Mouse (Mus musculus) CH12.LX (cell line): Measurements from ENCODE around the gene Lgals4. TPM values are rescaled to one million over a fixed set of nuclear protein-coding genes. Genes with fewer than 3 reads are reported as not detected.

Source experiments
- DNase-seq: peaks from one replicate; pipeline ENCODE4 v3.0.0-alpha.2; 2013; ENCODE audit errors: extremely low read depth
- H3K27ac ChIP-seq: 2 replicates; pipeline ENCODE4 v1.5.1; 2012; ENCODE audit warnings: low read depth, mild to moderate bottlenecking, control low read depth, moderate library complexity; ENCODE audit not compliant: insufficient read depth
- H3K27me3 ChIP-seq: replicated peaks from 2 replicates; pipeline ENCODE3; 2012; ENCODE audit warnings: inconsistent platforms
- H3K36me3 ChIP-seq, 2 experiments: replicated peaks in 1 of 2; 2 replicates each; pipeline versions ENCODE3 to v1.6.1; 2012; ENCODE audit warnings: inconsistent platforms in 1 of 2, low read length in 1 of 2, mild to moderate bottlenecking in 1 of 2, mixed read lengths in 1 of 2, moderate library complexity in 1 of 2; ENCODE audit not compliant: control insufficient read depth in 1 of 2, insufficient read depth in 1 of 2
- H3K4me1 ChIP-seq, 2 experiments: 2 replicates each; pipeline ENCODE4 v1.6.1; 2012; ENCODE audit warnings: inconsistent platforms in 1 of 2, moderate library complexity in 1 of 2; ENCODE audit not compliant: insufficient read depth in 2 of 2, control insufficient read depth in 1 of 2
- H3K4me2 ChIP-seq: 2 replicates; pipeline ENCODE4 v1.6.1; 2012; ENCODE audit warnings: low read depth, mild to moderate bottlenecking, control low read depth; ENCODE audit not compliant: poor library complexity, insufficient read depth, severe bottlenecking
- H3K4me3 ChIP-seq, 3 experiments: fragments of 150-350 bp in 1 of 3; sonication (generic) in 1 of 3; replicated peaks in 1 of 3; 2 replicates each; pipeline versions ENCODE3 to v1.5.1; 2011 to 2012; ENCODE audit warnings: low read depth in 2 of 3, low read length in 2 of 3, mild to moderate bottlenecking in 2 of 3, moderate library complexity in 2 of 3, control low read depth in 1 of 3, improper control_type of control experiment in 1 of 3, inconsistent platforms in 1 of 3, mixed read lengths in 1 of 3; ENCODE audit not compliant: poor library complexity in 1 of 3
- H3K79me2 ChIP-seq: replicated peaks from 2 replicates; pipeline ENCODE4 v1.6.1; 2012; ENCODE audit warnings: mild to moderate bottlenecking, moderate library complexity; ENCODE audit not compliant: control insufficient read depth, poor library complexity, insufficient read depth, severe bottlenecking; ENCODE audit errors: extremely low read depth
- H3K9ac ChIP-seq: 2 replicates; pipeline ENCODE4 v1.6.1; 2012; ENCODE audit warnings: low read depth, mild to moderate bottlenecking, control low read depth, moderate library complexity; ENCODE audit not compliant: insufficient read depth
- H3K9me3 ChIP-seq: replicated peaks from 2 replicates; pipeline ENCODE3; 2012; ENCODE audit warnings: low read length, inconsistent platforms, mixed read lengths
- BHLHE40 ChIP-seq: IDR thresholded peaks from 2 replicates; pipeline ENCODE4 v1.6.1; 2011; ENCODE audit warnings: mild to moderate bottlenecking, low read depth, low read length, improper control_type of control experiment
- E2F4 ChIP-seq: IDR thresholded peaks from 2 replicates; pipeline ENCODE4 v1.6.1; 2011; ENCODE audit warnings: low read depth, low read length, improper control_type of control experiment; ENCODE audit not compliant: insufficient replicate concordance
- EP300 ChIP-seq: IDR thresholded peaks from 2 replicates; pipeline ENCODE4 v1.6.1; 2011; ENCODE audit warnings: low read length, improper control_type of control experiment
- ETS1 ChIP-seq: conservative IDR thresholded peaks from 2 replicates; pipeline ENCODE4 v1.6.1; 2012; ENCODE audit warnings: low read depth, mild to moderate bottlenecking, inconsistent platforms, low read length, improper control_type of control experiment, moderate library complexity
- HCFC1 ChIP-seq: IDR thresholded peaks from 2 replicates; pipeline ENCODE4 v1.6.1; 2012; ENCODE audit warnings: low read depth, mild to moderate bottlenecking, inconsistent platforms, low read length, improper control_type of control experiment
- IRF4 ChIP-seq: IDR thresholded peaks from 2 replicates; pipeline ENCODE4 v1.6.1; 2014; ENCODE audit warnings: low read depth, mild to moderate bottlenecking, inconsistent platforms, low read length, improper control_type of control experiment
- KAT2A ChIP-seq: IDR thresholded peaks from 2 replicates; pipeline ENCODE4 v1.6.1; 2012; ENCODE audit warnings: low read length, improper control_type of control experiment, inconsistent platforms; ENCODE audit not compliant: insufficient replicate concordance
- MAFK ChIP-seq: IDR thresholded peaks from 2 replicates; pipeline ENCODE4 v1.6.1; 2011; ENCODE audit warnings: low read length, improper control_type of control experiment; ENCODE audit not compliant: insufficient replicate concordance
- MAX ChIP-seq: IDR thresholded peaks from 2 replicates; pipeline ENCODE4 v1.6.1; 2011; ENCODE audit warnings: low read length, improper control_type of control experiment
- MAZ ChIP-seq: IDR thresholded peaks from 2 replicates; pipeline ENCODE4 v1.6.1; 2012; ENCODE audit warnings: low read depth, mild to moderate bottlenecking, inconsistent platforms, low read length, improper control_type of control experiment, moderate library complexity
- MXI1 ChIP-seq: IDR thresholded peaks from 2 replicates; pipeline ENCODE4 v1.6.1; 2011; ENCODE audit warnings: mild to moderate bottlenecking, low read depth, low read length, improper control_type of control experiment
- MYC ChIP-seq: IDR thresholded peaks from 2 replicates; pipeline ENCODE4 v1.6.1; 2011; ENCODE audit warnings: low read depth, mild to moderate bottlenecking, improper control_type of control experiment, low read length
- NELFE ChIP-seq: IDR thresholded peaks from 2 replicates; pipeline ENCODE4 v1.6.1; 2011; ENCODE audit warnings: low read depth, low read length, improper control_type of control experiment
- NRF1 ChIP-seq: IDR thresholded peaks from 2 replicates; pipeline ENCODE4 v1.6.1; 2014; ENCODE audit warnings: low read depth, mild to moderate bottlenecking, inconsistent platforms, low read length, improper control_type of control experiment, moderate library complexity
- PAX5 ChIP-seq: IDR thresholded peaks from 2 replicates; pipeline ENCODE4 v1.6.1; 2012; ENCODE audit warnings: low read length, inconsistent platforms, mixed read lengths
- POLR2A ChIP-seq: IDR thresholded peaks from 2 replicates; pipeline ENCODE4 v1.6.1; 2011; ENCODE audit warnings: low read depth, mild to moderate bottlenecking, improper control_type of control experiment, low read length
- POLR2AphosphoS2 ChIP-seq: IDR thresholded peaks from 2 replicates; pipeline ENCODE4 v1.6.1; 2011; ENCODE audit warnings: low read depth, low read length, improper control_type of control experiment
- SIN3A ChIP-seq: IDR thresholded peaks from 2 replicates; pipeline ENCODE4 v1.6.1; 2012; ENCODE audit warnings: low read length, improper control_type of control experiment, inconsistent platforms
- SMC3 ChIP-seq: IDR thresholded peaks from 2 replicates; pipeline ENCODE4 v1.6.1; 2011; ENCODE audit warnings: low read depth, low read length, improper control_type of control experiment
- TCF12 ChIP-seq: IDR thresholded peaks from 2 replicates; pipeline ENCODE4 v1.6.1; 2014; ENCODE audit warnings: low read depth, mild to moderate bottlenecking, inconsistent platforms, low read length, improper control_type of control experiment
- UBTF ChIP-seq: IDR thresholded peaks from 2 replicates; pipeline ENCODE4 v1.6.1; 2012; ENCODE audit warnings: low read depth, mild to moderate bottlenecking, inconsistent platforms, low read length, improper control_type of control experiment, moderate library complexity
- ZC3H11A ChIP-seq: IDR thresholded peaks from 2 replicates; pipeline ENCODE4 v1.6.1; 2012; ENCODE audit warnings: low read depth, mild to moderate bottlenecking, inconsistent platforms, low read length, improper control_type of control experiment
- ZKSCAN1 ChIP-seq: IDR thresholded peaks from 2 replicates; pipeline ENCODE4 v1.6.1; 2012; ENCODE audit warnings: low read depth, inconsistent platforms, low read length, improper control_type of control experiment, borderline replicate concordance
- ZMIZ1 ChIP-seq: IDR thresholded peaks from 2 replicates; pipeline ENCODE4 v1.6.1; 2012; ENCODE audit warnings: low read depth, mild to moderate bottlenecking, inconsistent platforms, low read length, improper control_type of control experiment
- dilution Hi-C: fragments of 300-500 bp; cut with MboI; formaldehyde crosslinking; loops from 2 replicates; pipeline ENCODE4 v1.14.3; 2020; ENCODE audit warnings: low sequenced_read_pairs; ENCODE audit not compliant: extremely low pct_unique_long_range_greater_than_20kb, extremely low pct_ligation_motif_present
- in situ Hi-C: fragments of 300-500 bp; cut with MboI; formaldehyde crosslinking; loops from 3 replicates; pipeline ENCODE4 v1.14.3; 2019; ENCODE audit warnings: low sequenced_read_pairs, low pct_ligation_motif_present, low pct_unique_long_range_greater_than_20kb, mixed read lengths
- polyA plus RNA-seq: library from polyadenylated mRNA; unstranded; fragments of >175 nt; gene quantifications from 2 replicates; pipeline ENCODE4 v1.2.1, GENCODE M21; 2012; ENCODE audit warnings: low read depth; ENCODE audit not compliant: insufficient read length
- total RNA-seq, 2 experiments: library from RNA; depleted of rRNA; stranded (reverse); fragments of 300-350 nt in 1 of 2; fragments of >200 nt in 1 of 2; gene quantifications; 2 replicates each; pipeline ENCODE4 v1.2.3; 2012 to 2014

The Lgals4 gene
- total and polyA plus RNA-seq, 3 experiments = 2.6 to 7.0 (median 6.5) TPM

DNA sequence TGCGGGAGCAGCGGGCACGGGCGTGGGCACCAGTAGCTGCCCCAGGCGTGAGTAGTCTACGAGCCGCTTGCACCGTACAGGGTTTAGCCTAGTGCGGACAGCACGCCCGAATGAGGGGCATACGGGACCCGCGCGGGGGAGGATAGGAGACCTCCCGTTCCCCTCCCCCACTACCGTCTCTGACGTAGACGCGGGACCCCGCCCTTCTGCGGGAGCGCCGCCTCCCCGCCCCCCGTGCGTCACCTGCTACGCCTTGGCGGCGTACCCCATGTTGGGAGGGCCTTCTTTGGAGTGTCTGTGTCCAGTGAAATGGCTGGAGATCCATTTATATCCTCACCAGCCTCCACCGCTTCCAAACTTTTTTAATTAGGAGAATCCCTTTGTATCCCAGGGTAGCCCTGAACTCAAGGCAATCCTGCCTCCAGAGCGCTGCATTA, 24.7 kb upstream of the Lgals4 start (continued):
- TF ChIP-seq E2F4 = 0 out of 2 replicates have a peak, but pooled peaks have one; percentile 55
- no peak for TF ChIP-seq MAFK
- peak; percentile 86 for TF ChIP-seq NELFE
- TF ChIP-seq PAX5 = no peak
- TF ChIP-seq MYC = no peak; the same call in 1 of the 2 replicates

DNA sequence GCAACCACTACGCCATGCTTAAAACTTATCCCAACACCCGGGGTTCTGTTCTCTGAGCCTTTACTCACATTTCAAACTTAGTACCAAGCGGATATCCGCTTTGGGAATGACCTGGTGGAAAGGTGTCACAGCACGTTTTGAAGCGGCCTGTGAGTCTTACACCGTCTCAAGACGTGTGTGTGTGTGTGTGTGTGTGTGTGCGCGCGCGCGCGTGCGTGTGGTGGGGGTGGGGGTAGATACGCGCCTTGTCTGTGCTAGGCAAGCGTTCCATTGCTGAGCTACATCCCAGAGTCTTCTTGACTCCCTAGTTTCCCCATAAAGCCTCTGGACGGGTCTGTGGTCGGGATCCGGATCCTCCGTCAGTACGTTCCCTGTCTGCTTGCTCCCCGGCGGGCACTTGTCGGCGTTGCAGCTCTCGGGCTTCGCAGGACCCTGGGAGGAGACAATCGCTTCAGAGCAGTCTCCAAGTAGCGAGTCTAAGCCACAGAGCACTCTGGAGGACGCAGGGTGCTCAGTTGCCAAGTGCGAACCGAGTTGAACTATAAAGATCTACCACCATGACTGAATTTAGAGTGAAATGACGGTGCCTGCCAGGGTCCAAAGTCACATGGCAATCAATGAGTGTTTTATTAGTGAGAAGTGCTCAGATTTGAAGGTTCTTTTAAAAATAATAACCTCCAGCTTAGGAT, 24.1 kb upstream of the Lgals4 start:
- no peaks in the 10 kb centered on the region for H3K9me3 ChIP-seq
- peaks cover 25 to 28% of the 10 kb centered on the region in 2 experiments for H3K36me3 ChIP-seq
- dilution Hi-C loops = no loop called here
- H3K79me2 ChIP-seq = peaks cover 32% of the 10 kb centered on the region
- peaks cover 3 to 36% of the 10 kb centered on the region in 2 experiments; a peak in 3 of 4 replicates for H3K4me1 ChIP-seq
- peak overlapping the region; percentile 96 for H3K9ac ChIP-seq
- no peak; the same call in 1 of the 2 replicates for TF ChIP-seq MAZ
- TF ChIP-seq KAT2A = no peak
- 0 out of 2 replicates have a peak, but pooled peaks have one; percentile 10 for TF ChIP-seq SIN3A
- no peak for TF ChIP-seq ZC3H11A
- no peak for TF ChIP-seq E2F4
- TF ChIP-seq ZKSCAN1 = no peak
- TF ChIP-seq SMC3 = no peak
- peak; percentile 50; the same call in 1 of the 2 replicates for TF ChIP-seq POLR2A
- no peak for TF ChIP-seq ZMIZ1
- no peak; the same call in 1 of the 2 replicates for TF ChIP-seq HCFC1
- peak; percentile 85 for TF ChIP-seq BHLHE40
- no peak; the same call in 1 of the 2 replicates for TF ChIP-seq ETS1
- TF ChIP-seq MYC = 0 out of 2 replicates have a peak, but pooled peaks have one; percentile 49
- no peak; the same call in none of the 2 replicates for TF ChIP-seq MAX
- TF ChIP-seq EP300 = no peak
- no peak for TF ChIP-seq PAX5
- no peak; the same call in 1 of the 2 replicates for TF ChIP-seq TCF12
- TF ChIP-seq IRF4 = no peak
- TF ChIP-seq MXI1 = peak; percentile 62; the same call in 1 of the 2 replicates
- no peak for TF ChIP-seq POLR2AphosphoS2
- TF ChIP-seq UBTF = no peak
- peak; percentile 77 for TF ChIP-seq NRF1
- TF ChIP-seq, all 38 proteins: peak for 6
- no peaks in the 10 kb centered on the region for H3K27me3 ChIP-seq
- peak overlapping the region; percentile 89 for H3K27ac ChIP-seq
- H3K4me2 ChIP-seq = peak overlapping the region; percentile 40
- H3K4me3 ChIP-seq = peak overlapping the region; percentile 63 to 90 (median 74)
- in situ Hi-C loops = no loop called here
- DNase-seq = peak; percentile 77
